Mouse (Mus musculus) ES-E14 (cell line): ENCODE data around the gene Ctrl.

Source experiments
- CHD2 ChIP-seq: IDR thresholded peaks from 2 replicates; pipeline ENCODE4 v1.6.1; 2014; ENCODE audit warnings: mild to moderate bottlenecking, low read depth, low read length, inconsistent platforms
- HCFC1 ChIP-seq: IDR thresholded peaks from 2 replicates; pipeline ENCODE4 v1.6.1; 2012; ENCODE audit warnings: low read length, inconsistent platforms, borderline replicate concordance; ENCODE audit not compliant: insufficient read depth
- MAFK ChIP-seq: IDR thresholded peaks from 2 replicates; pipeline ENCODE4 v1.6.1; 2014; ENCODE audit warnings: mild to moderate bottlenecking, low read depth, low read length, inconsistent platforms; ENCODE audit not compliant: insufficient read depth
- ZC3H11A ChIP-seq: IDR thresholded peaks from 2 replicates; pipeline ENCODE4 v1.6.1; 2012; ENCODE audit warnings: low read depth, mild to moderate bottlenecking, inconsistent platforms, low read length, borderline replicate concordance
- ZNF384 ChIP-seq: IDR thresholded peaks from 2 replicates; pipeline ENCODE4 v1.6.1; 2012; ENCODE audit warnings: low read depth, low read length, inconsistent platforms

DNA sequence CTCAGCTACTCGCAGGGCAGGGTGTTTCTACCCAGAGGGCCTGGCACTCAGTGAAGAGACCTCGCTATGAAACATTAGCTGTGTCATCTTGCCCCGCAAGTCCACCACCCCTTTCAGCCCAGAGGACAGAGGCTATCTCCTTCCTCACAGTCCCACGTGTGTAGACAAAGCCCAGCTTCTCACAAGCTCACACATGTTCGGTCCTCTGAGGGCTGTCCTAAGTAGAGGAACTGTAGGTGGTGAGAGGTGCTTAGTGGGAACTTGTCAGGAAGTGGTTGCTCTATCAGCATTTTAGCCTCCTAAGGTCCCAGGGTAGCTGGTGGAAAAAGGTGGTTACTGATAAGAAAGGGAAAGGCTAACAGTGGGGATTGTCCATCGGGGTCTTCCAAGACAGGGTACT, 1.4 kb upstream of the Ctrl start:
- TF ChIP-seq ZC3H11A (no peak), CHD2 (no peak), HCFC1 (no peak), MAFK (no peak), ZNF384 (no peak)
